Mouse (Mus musculus): ENCODE data around the gene Hrk. TPM values are rescaled to one million over a fixed set of nuclear protein-coding genes. Genes with fewer than 3 reads are reported as not detected.

Gene Hrk
- polyA plus RNA-seq, 1 experiment: 22.1 TPM

DNA sequence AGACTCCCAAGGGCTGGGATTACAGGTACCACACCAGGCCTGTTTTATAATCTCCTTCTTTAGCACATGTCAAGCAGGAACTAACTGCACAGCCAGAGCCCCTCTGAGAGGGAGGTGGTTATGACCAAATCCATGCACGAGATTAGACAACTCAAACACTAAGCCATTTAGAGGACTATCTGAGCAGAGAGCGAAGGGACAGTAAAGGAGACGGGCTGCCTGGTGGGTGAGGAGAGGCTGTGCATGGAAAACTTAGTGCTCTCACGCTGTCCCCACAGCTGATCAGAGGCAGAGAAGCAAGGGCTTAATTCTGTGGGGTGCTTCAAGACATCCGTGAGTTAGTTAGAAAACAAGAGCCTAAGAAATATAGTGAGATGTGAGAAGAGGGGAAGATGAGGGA lies 49.6 kb downstream of the Hrk start:
- DNase-seq (ENCODE audit: extremely low spot score in 1 of 2, low spot score in 1 of 2): peak in 1 of 2 experiments; percentile 17

DNA sequence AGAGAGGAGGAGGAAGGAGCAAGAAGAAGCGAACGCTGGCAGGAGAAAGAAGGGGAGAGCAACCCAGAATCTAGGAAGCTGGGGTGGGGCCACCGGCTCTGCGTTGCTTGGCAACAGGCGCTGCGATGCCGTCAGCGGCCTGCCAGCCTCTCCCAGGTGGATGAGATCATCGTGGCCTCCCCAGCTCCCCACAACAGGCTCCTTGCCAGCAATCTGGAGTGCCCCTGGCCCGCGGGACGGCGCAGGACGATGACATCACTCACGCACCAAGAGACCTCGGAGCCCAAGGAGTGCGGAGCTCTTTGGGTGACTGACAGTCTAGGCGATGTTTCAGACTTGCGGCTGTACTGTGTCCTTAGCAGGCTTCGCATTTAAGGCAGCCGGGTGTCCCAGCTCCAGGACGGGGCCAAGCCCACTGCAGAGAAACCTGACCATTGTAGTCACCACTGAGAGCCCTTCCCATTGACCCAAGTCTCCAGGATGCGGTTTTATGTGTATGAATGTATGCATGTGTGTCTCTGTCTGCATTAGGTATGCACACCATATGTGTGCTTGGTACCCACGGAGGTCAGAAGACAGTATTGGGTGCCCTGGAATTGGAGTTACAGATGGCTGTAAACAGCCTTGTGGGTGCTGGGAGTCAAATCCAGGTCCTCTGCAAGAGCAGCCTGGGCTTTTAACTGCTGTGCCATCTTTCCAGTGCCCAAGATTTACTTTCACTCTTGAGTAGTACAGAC lies 50.1 kb downstream of the Hrk start:
- peak; percentile 84 to 92 for DNase-seq (ENCODE audit: extremely low spot score in 1 of 2, low spot score in 1 of 2)

DNA sequence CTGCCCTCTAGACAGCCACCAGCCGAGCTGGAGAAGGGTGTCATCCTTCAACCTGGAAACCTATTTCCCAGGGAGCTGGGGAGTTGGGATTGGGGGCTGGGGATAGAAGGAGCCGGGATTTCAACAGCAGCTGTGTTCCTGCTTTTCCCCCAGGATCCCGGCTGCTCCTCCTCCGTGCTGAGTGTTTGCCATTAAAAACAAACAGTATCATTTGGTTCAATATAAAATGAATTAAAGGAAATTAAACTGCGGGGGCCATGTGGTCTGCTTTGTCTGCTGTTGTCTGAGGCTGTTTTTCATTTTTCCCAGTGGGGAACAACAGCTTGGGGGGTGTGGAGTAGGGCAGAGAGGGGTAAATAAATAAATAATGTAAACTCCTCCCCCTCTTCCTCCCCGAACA lies 53.0 kb downstream of the Hrk start:
- peak in 1 of 2 experiments; percentile 17 for DNase-seq (ENCODE audit: extremely low spot score in 1 of 2, low spot score in 1 of 2)

DNA sequence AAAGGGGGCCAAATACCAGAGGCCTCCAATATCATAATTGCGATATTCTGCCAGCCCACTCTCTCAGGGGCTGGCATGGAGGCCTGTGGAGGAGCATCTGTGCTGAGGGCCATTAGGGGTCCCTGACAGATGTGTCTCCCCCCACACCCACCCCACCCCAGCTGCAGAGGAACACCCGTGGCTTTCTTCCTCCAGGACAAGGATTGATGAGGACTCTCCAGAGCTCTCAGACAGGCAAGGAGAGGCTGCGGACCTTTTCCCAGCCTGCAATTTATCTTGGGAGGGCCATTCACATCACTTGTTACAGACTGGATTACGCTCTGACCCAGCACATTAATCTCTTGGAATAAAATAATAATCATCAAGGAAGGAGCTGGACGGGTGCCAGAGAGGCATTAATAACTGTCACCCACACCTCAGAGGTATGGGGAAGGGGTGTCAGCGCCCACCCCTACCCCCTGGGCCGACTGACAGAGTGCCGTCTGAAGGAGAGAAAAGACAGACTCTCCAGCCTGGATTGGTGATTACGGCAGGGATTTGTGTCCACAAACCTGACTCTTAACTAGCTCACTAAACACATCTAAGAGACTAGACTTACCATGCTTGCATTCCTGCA lies 58.8 kb downstream of the Hrk start:
- no peak for DNase-seq (ENCODE audit: extremely low spot score in 1 of 2, low spot score in 1 of 2)

DNA sequence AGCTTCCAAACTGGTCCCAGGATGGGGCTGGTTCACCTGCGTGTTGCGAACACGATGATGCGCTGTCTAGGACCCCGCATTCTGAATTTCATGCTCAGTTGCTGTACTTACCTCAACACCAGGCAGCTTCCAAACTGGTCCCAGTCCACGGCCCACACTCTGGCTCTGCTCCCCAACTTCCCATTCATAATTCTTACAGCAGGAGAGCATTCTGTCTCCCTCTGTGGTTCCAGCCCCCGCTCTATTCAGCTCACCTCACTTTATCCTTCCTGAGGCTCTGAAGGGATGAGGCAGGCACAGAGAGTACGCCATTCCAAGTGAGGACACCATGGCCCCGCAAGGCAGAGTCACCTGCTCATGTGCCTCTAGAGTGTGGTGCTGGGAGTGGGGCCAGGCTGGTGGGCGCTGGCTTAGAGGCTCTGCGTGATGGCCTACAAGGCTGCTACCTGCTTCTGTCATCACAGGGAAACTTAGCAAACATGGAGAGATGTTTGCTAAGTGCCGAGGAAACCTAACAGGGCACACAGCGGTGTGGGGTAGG lies 65.7 kb downstream of the Hrk start:
- DNase-seq (ENCODE audit: extremely low spot score in 1 of 2, low spot score in 1 of 2): peak in 1 of 2 experiments; percentile 37

DNA sequence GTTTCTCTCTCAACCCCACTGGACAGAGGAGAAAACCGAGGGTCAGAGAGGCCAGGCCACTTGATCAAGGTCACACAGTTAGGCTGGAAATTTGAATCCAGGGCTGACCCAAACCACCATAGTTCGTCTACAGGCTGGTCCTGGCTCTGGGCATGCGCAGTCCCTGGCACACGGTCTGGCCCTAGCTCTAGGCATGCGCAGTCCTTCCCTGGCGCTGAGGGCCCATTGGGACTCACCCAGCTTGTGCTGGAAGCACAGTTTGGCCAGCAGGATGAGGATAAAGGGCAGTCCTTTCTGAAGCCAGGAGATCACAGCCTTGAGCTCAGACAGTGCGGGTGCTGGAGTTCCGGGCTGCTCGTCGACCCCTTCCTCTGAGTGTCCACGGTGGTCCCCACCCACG lies 72.4 kb downstream of the Hrk start:
- no peak for DNase-seq (ENCODE audit: extremely low spot score in 1 of 2, low spot score in 1 of 2)

Other genes starting within 250 kb of the Hrk start
- gene Fbxo21, start 187.9 kb upstream of the Hrk start, polyA plus RNA-seq (2012; rRNA removed): 97.4 and 105 TPM in 2 replicates
- gene Tesc, start 136.9 kb upstream of the Hrk start, polyA plus RNA-seq (2012; rRNA removed): 56.2 and 60.6 TPM in 2 replicates
- gene Fbxw8, start 9.2 kb upstream of the Hrk start, polyA plus RNA-seq (2012; rRNA removed): 29.2 and 30.2 TPM in 2 replicates
- 58.6 and 59.2 TPM in 2 replicates for gene Rnft2, start 80.5 kb downstream of the Hrk start, polyA plus RNA-seq (2012; rRNA removed)
- gene 2410131K14Rik, start 80.6 kb downstream of the Hrk start, polyA plus RNA-seq (2012; rRNA removed): 14.4 and 14.9 TPM in 2 replicates